Mouse (Mus musculus): ENCODE data around the gene St8sia4.

DNA sequence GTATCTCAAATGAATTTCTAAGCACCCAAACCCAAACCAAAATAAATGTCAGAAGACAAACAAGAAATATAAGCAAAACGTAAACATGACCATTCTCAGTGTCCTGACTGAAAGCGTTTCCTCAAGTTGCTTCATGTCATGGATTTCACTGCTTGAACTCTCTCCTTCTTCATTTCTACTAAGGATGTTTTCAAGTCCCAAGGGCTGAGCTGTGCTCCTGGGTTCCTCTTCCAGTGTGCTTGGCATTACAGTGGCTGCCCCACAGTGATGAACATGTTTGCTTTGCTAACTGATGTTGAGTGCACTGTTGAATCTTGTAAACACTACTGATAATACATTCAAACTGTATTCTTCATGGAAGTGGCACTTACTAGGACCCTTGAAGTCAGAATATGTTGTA, 76.3 kb downstream of the St8sia4 start:
- TF ChIP-seq CTCF (conservative IDR thresholded peaks at IDR 0.05; ENCODE audit: low read length): no peak
- TF ChIP-seq NANOG (IDR thresholded peaks at IDR 0.05; ENCODE audit: borderline replicate concordance, low read length): no peak
- no peak for TF ChIP-seq POU5F1 (IDR thresholded peaks at IDR 0.05; ENCODE audit: borderline replicate concordance, low read length)
